Mouse (Mus musculus) hindbrain, embryonic 12.5 days (tissue): ENCODE results near the gene Ccpg1. TPM values are rescaled to one million over a fixed set of nuclear protein-coding genes. Genes with fewer than 3 reads are reported as not detected.

Experiments
- ATAC-seq: fragments of 200-750 bp; cut with Nextera tagmentation; 2 replicates; pipeline ENCODE4 v1.8.0; 2017; ENCODE audit warnings: moderate TSS enrichment; ENCODE audit not compliant: low FRiP score
- H3K27ac ChIP-seq: fragments of 300-500 bp; sonication (generic); 2 replicates; pipeline ENCODE4 v1.5.1; 2016; ENCODE audit warnings: mild to moderate bottlenecking
- H3K27me3 ChIP-seq: fragments of 300-500 bp; sonication (generic); 2 replicates; pipeline ENCODE4 v1.6.1; 2016; ENCODE audit warnings: mild to moderate bottlenecking
- H3K36me3 ChIP-seq: fragments of 300-500 bp; sonication (generic); 2 replicates; pipeline ENCODE4 v1.6.1; 2016; ENCODE audit warnings: mild to moderate bottlenecking
- H3K4me1 ChIP-seq: fragments of 300-500 bp; sonication (generic); 2 replicates; pipeline ENCODE4 v1.6.1; 2016
- H3K4me2 ChIP-seq: fragments of 300-500 bp; sonication (generic); replicated peaks from 2 replicates; pipeline ENCODE4 v1.6.1; 2016; ENCODE audit warnings: mild to moderate bottlenecking
- H3K4me3 ChIP-seq: fragments of 300-500 bp; sonication (generic); 2 replicates; pipeline ENCODE4 v1.5.1; 2016; ENCODE audit warnings: mild to moderate bottlenecking
- H3K9ac ChIP-seq: fragments of 300-500 bp; sonication (generic); 2 replicates; pipeline ENCODE4 v1.6.1; 2016; ENCODE audit warnings: mild to moderate bottlenecking, moderate library complexity
- H3K9me3 ChIP-seq: fragments of 300-500 bp; sonication (generic); replicated peaks from 2 replicates; pipeline ENCODE4 v1.6.1; 2016; ENCODE audit warnings: mild to moderate bottlenecking
- WGBS: fragments of 180-500 bp; shearing (Covaris S2); methylation state at CpG from one replicate; pipeline ENCODE4 v1.1.7; 2016; 5-methylcytosine and 5-hydroxymethylcytosine counted together
- polyA plus RNA-seq: library from polyadenylated mRNA; unstranded; fragments of >200 nt; fragmentation: Nextera tagmentation; extraction: Ambion mirVana; gene quantifications from 2 replicates; pipeline ENCODE4 v1.2.1, GENCODE M21; 2016

The Ccpg1 gene
- polyA plus RNA-seq, 1 experiment from 2014 or later: 38.7 TPM

- no peak overlapping the region for H3K4me3 ChIP-seq
- 0 out of 2 replicates have a peak, but pooled peaks have one; percentile 11 for ATAC-seq
- WGBS: 37% methylated on average over 11 of the region's 11 CpGs
- no peaks in the 10 kb centered on the region for H3K27me3 ChIP-seq
- H3K9ac ChIP-seq: no peak overlapping the region
- H3K9me3 ChIP-seq: no peaks in the 10 kb centered on the region
- no peak overlapping the region for H3K27ac ChIP-seq
- no peaks in the 10 kb centered on the region for H3K36me3 ChIP-seq
- H3K4me1 ChIP-seq: no peaks in the 10 kb centered on the region
- no peak overlapping the region for H3K4me2 ChIP-seq
Measured at GRCm38 (mm10) chr9:72968349-72969061, 16.7 kb upstream of the Ccpg1 start.

- H3K36me3 ChIP-seq: no peaks in the 10 kb centered on the region
- no peak overlapping the region for H3K27ac ChIP-seq
- no peak overlapping the region for H3K4me2 ChIP-seq
- H3K27me3 ChIP-seq: no peaks in the 10 kb centered on the region
- ATAC-seq: no peak
- no peaks in the 10 kb centered on the region for H3K9me3 ChIP-seq
- WGBS: 73% methylated on average over 7 of the region's 7 CpGs
- no peaks in the 10 kb centered on the region for H3K4me1 ChIP-seq
- H3K4me3 ChIP-seq: no peak overlapping the region
- H3K9ac ChIP-seq: no peak overlapping the region
Measured at GRCm38 (mm10) chr9:72969874-72970273, 15.4 kb upstream of the Ccpg1 start.

GRCm38 (mm10) chr9:72972435-72972834 is 12.8 kb upstream of the Ccpg1 start:
- Histone ChIP-seq H3K27me3 (no peaks in the 10 kb centered on the region), H3K9me3 (no peaks in the 10 kb centered on the region), H3K4me1 (no peaks in the 10 kb centered on the region), H3K36me3 (no peaks in the 10 kb centered on the region), H3K27ac (no peak overlapping the region), H3K4me2 (no peak overlapping the region), H3K9ac (no peak overlapping the region), H3K4me3 (no peak overlapping the region)
- WGBS: 85% methylated on average over 5 of the region's 5 CpGs
- no peak for ATAC-seq

- Histone ChIP-seq H3K27me3 (no peaks in the 10 kb centered on the region), H3K4me1 (no peaks in the 10 kb centered on the region), H3K36me3 (no peaks in the 10 kb centered on the region), H3K9ac (no peak overlapping the region), H3K9me3 (no peaks in the 10 kb centered on the region), H3K27ac (no peak overlapping the region), H3K4me3 (no peak overlapping the region), H3K4me2 (no peak overlapping the region)
- no peak for ATAC-seq
Measured at GRCm38 (mm10) chr9:72972984-72973383, 12.2 kb upstream of the Ccpg1 start.

- H3K27ac ChIP-seq: no peak overlapping the region
- H3K27me3 ChIP-seq: no peaks in the 10 kb centered on the region
- 87% methylated on average over 5 of the region's 5 CpGs for WGBS
- ATAC-seq: no peak
- H3K9ac ChIP-seq: no peak overlapping the region
- no peak overlapping the region for H3K4me3 ChIP-seq
- H3K9me3 ChIP-seq: no peaks in the 10 kb centered on the region
- H3K4me2 ChIP-seq: no peak overlapping the region
- no peaks in the 10 kb centered on the region for H3K36me3 ChIP-seq
- no peaks in the 10 kb centered on the region for H3K4me1 ChIP-seq
Measured at GRCm38 (mm10) chr9:72974734-72975133, 10.5 kb upstream of the Ccpg1 start.

GRCm38 (mm10) chr9:72975242-72975641 is 10.0 kb upstream of the Ccpg1 start:
- no peak for ATAC-seq
- H3K9ac ChIP-seq: no peak overlapping the region
- no peaks in the 10 kb centered on the region for H3K36me3 ChIP-seq
- WGBS: 90% methylated on average over 1 of the region's 1 CpGs
- no peak overlapping the region for H3K4me3 ChIP-seq
- H3K9me3 ChIP-seq: no peaks in the 10 kb centered on the region
- no peaks in the 10 kb centered on the region for H3K4me1 ChIP-seq
- H3K4me2 ChIP-seq: no peak overlapping the region
- no peaks in the 10 kb centered on the region for H3K27me3 ChIP-seq
- H3K27ac ChIP-seq: no peak overlapping the region

GRCm38 (mm10) chr9:72983066-72983465 is 2.2 kb upstream of the Ccpg1 start:
- peaks cover 17% of the 10 kb centered on the region for H3K4me1 ChIP-seq
- no peaks in the 10 kb centered on the region for H3K36me3 ChIP-seq
- no peaks in the 10 kb centered on the region for H3K27me3 ChIP-seq
- no peak for ATAC-seq
- H3K9me3 ChIP-seq: no peaks in the 10 kb centered on the region
- H3K9ac ChIP-seq: no peak overlapping the region
- H3K27ac ChIP-seq: no peak overlapping the region
- H3K4me3 ChIP-seq: no peak overlapping the region
- no peak overlapping the region for H3K4me2 ChIP-seq
- WGBS: 78% methylated on average over 2 of the region's 2 CpGs

- H3K27ac ChIP-seq: no peak overlapping the region
- no peaks in the 10 kb centered on the region for H3K9me3 ChIP-seq
- 72% methylated on average over 3 of the region's 3 CpGs for WGBS
- no peak for ATAC-seq
- H3K4me1 ChIP-seq: peaks cover 17% of the 10 kb centered on the region
- no peak overlapping the region for H3K4me2 ChIP-seq
- no peaks in the 10 kb centered on the region for H3K27me3 ChIP-seq
- H3K36me3 ChIP-seq: no peaks in the 10 kb centered on the region
- H3K4me3 ChIP-seq: no peak overlapping the region
- no peak overlapping the region for H3K9ac ChIP-seq
Measured at GRCm38 (mm10) chr9:72987703-72988102, 2.5 kb downstream of the Ccpg1 start.

- no peak overlapping the region for H3K4me3 ChIP-seq
- no peaks in the 10 kb centered on the region for H3K9me3 ChIP-seq
- H3K9ac ChIP-seq: no peak overlapping the region
- peaks cover 17% of the 10 kb centered on the region for H3K4me1 ChIP-seq
- WGBS: 85% methylated on average over 5 of the region's 5 CpGs
- H3K36me3 ChIP-seq: no peaks in the 10 kb centered on the region
- H3K27me3 ChIP-seq: no peaks in the 10 kb centered on the region
- ATAC-seq: no peak
- H3K4me2 ChIP-seq: no peak overlapping the region
- H3K27ac ChIP-seq: no peak overlapping the region
Measured at GRCm38 (mm10) chr9:72988706-72989105, 3.5 kb downstream of the Ccpg1 start.

GRCm38 (mm10) chr9:72991420-72991819 is 6.2 kb downstream of the Ccpg1 start:
- H3K4me1 ChIP-seq: peaks cover 4% of the 10 kb centered on the region
- H3K4me3 ChIP-seq: no peak overlapping the region
- no peak for ATAC-seq
- H3K27ac ChIP-seq: no peak overlapping the region
- no peaks in the 10 kb centered on the region for H3K9me3 ChIP-seq
- no peaks in the 10 kb centered on the region for H3K36me3 ChIP-seq
- H3K27me3 ChIP-seq: no peaks in the 10 kb centered on the region
- H3K9ac ChIP-seq: no peak overlapping the region
- no peak overlapping the region for H3K4me2 ChIP-seq
- 91% methylated on average over 2 of the region's 2 CpGs for WGBS

- no peak overlapping the region for H3K9ac ChIP-seq
- no peaks in the 10 kb centered on the region for H3K27me3 ChIP-seq
- no peak for ATAC-seq
- H3K4me2 ChIP-seq: no peak overlapping the region
- no peak overlapping the region for H3K4me3 ChIP-seq
- no peaks in the 10 kb centered on the region for H3K9me3 ChIP-seq
- no peaks in the 10 kb centered on the region for H3K4me1 ChIP-seq
- no peaks in the 10 kb centered on the region for H3K36me3 ChIP-seq
- H3K27ac ChIP-seq: no peak overlapping the region
- WGBS: 83% methylated on average over 5 of the region's 5 CpGs
Measured at GRCm38 (mm10) chr9:72992576-72992975, 7.3 kb downstream of the Ccpg1 start.

GRCm38 (mm10) chr9:72996167-72996566 is 10.9 kb downstream of the Ccpg1 start:
- H3K9me3 ChIP-seq: no peaks in the 10 kb centered on the region

GRCm38 (mm10) chr9:72996806-72997205 is 11.6 kb downstream of the Ccpg1 start:
- WGBS: 55% methylated on average over 7 of the region's 7 CpGs
- ATAC-seq: no peak
- Histone ChIP-seq H3K4me2 (no peak overlapping the region), H3K36me3 (0 out of 2 replicates have a peak, but pooled peaks cover 3% of the 10 kb centered on the region), H3K9ac (no peak overlapping the region), H3K27me3 (no peaks in the 10 kb centered on the region), H3K27ac (no peak overlapping the region), H3K9me3 (no peaks in the 10 kb centered on the region), H3K4me3 (no peak overlapping the region), H3K4me1 (no peaks in the 10 kb centered on the region)

More at GRCm38 (mm10) chr9:72996167-72996566, 10.9 kb downstream of the Ccpg1 start:
- Histone ChIP-seq H3K27me3 (no peaks in the 10 kb centered on the region), H3K9ac (no peak overlapping the region), H3K4me1 (no peaks in the 10 kb centered on the region), H3K27ac (no peak overlapping the region), H3K4me2 (no peak overlapping the region), H3K36me3 (0 out of 2 replicates have a peak, but pooled peaks cover 3% of the 10 kb centered on the region), H3K4me3 (no peak overlapping the region)
- ATAC-seq: no peak
